Mouse (Mus musculus) MEL (cell line): ENCODE results near the gene Myo3a. TPM values are rescaled to one million over a fixed set of nuclear protein-coding genes. Genes with fewer than 3 reads are reported as not detected.

Experiments
- DNase-seq: peaks from one replicate; pipeline ENCODE4 v3.0.0; 2011; ENCODE audit warnings: low read depth, low spot score
- H3K27ac ChIP-seq: 2 replicates; pipeline ENCODE4 v1.5.1; 2012; ENCODE audit warnings: low read depth, mild to moderate bottlenecking, control low read depth, low read length, moderate library complexity; ENCODE audit not compliant: control insufficient read depth
- H3K27me3 ChIP-seq, 2 experiments: fragments of 150-350 bp in 1 of 2; sonication (generic) in 1 of 2; 2 replicates each; pipeline ENCODE4 v1.6.1; 2012; ENCODE audit warnings: low read length in 2 of 2, mild to moderate bottlenecking in 2 of 2, improper control_type of control experiment in 1 of 2, moderate library complexity in 1 of 2; ENCODE audit not compliant: insufficient read depth in 2 of 2, control insufficient read depth in 1 of 2
- H3K36me3 ChIP-seq, 2 experiments: 2 replicates each; pipeline ENCODE4 v1.6.1; 2012 to 2014; ENCODE audit warnings: low read length in 2 of 2, improper control_type of control experiment in 1 of 2, inconsistent platforms in 1 of 2, mild to moderate bottlenecking in 1 of 2; ENCODE audit not compliant: insufficient read depth in 2 of 2, control insufficient read depth in 1 of 2
- H3K4me1 ChIP-seq, 2 experiments: fragments of 150-350 bp in 1 of 2; sonication (generic) in 1 of 2; 2 replicates each; pipeline ENCODE4 v1.6.1; 2012; ENCODE audit warnings: low read length in 2 of 2, improper control_type of control experiment in 1 of 2, mild to moderate bottlenecking in 1 of 2; ENCODE audit not compliant: insufficient read depth in 2 of 2, control insufficient read depth in 1 of 2
- H3K4me3 ChIP-seq, 2 experiments: fragments of 150-350 bp in 1 of 2; sonication (generic) in 1 of 2; 2 replicates each; pipeline ENCODE4 v1.5.1; 2012; ENCODE audit warnings: low read depth in 2 of 2, low read length in 2 of 2, mild to moderate bottlenecking in 2 of 2, moderate library complexity in 2 of 2, control low read depth in 1 of 2, improper control_type of control experiment in 1 of 2; ENCODE audit not compliant: control insufficient read depth in 1 of 2, insufficient read depth in 1 of 2
- H3K79me2 ChIP-seq: 2 replicates; pipeline ENCODE4 v1.6.1; 2012; ENCODE audit warnings: mild to moderate bottlenecking, low read length, moderate library complexity; ENCODE audit not compliant: control insufficient read depth, poor library complexity, insufficient read depth
- H3K9ac ChIP-seq: 2 replicates; pipeline ENCODE4 v1.6.1; 2012; ENCODE audit warnings: low read depth, mild to moderate bottlenecking, control low read depth, low read length, moderate library complexity; ENCODE audit not compliant: control insufficient read depth, poor library complexity, severe bottlenecking
- H3K9me3 ChIP-seq: fragments of 150-350 bp; sonication (generic); replicated peaks from 2 replicates; pipeline ENCODE4 v1.6.1; 2012; ENCODE audit warnings: mild to moderate bottlenecking, low read length, improper control_type of control experiment, moderate library complexity; ENCODE audit not compliant: insufficient read depth
- BHLHE40 ChIP-seq: IDR thresholded peaks from 2 replicates; pipeline ENCODE4 v1.6.1; 2012; ENCODE audit warnings: low read depth, mild to moderate bottlenecking, inconsistent platforms, low read length, improper control_type of control experiment, borderline replicate concordance
- CHD1 ChIP-seq: IDR thresholded peaks from 2 replicates; pipeline ENCODE4 v1.6.1; 2012; ENCODE audit warnings: low read depth, mild to moderate bottlenecking, inconsistent platforms, low read length, improper control_type of control experiment
- CHD2 ChIP-seq: IDR thresholded peaks from 2 replicates; pipeline ENCODE4 v1.6.1; 2011; ENCODE audit warnings: low read length, improper control_type of control experiment
- ELF1 ChIP-seq: IDR thresholded peaks from 2 replicates; pipeline ENCODE4 v1.6.1; 2014; ENCODE audit warnings: low read depth, mild to moderate bottlenecking, inconsistent platforms, low read length, improper control_type of control experiment, moderate library complexity
- ETS1 ChIP-seq: IDR thresholded peaks from 2 replicates; pipeline ENCODE4 v1.6.1; 2012; ENCODE audit warnings: low read depth, mild to moderate bottlenecking, inconsistent platforms, low read length, improper control_type of control experiment, moderate library complexity
- KAT2A ChIP-seq: conservative IDR thresholded peaks from 2 replicates; pipeline ENCODE4 v1.6.1; 2012; ENCODE audit warnings: low read depth, low read length, improper control_type of control experiment, inconsistent platforms
- MAX ChIP-seq: IDR thresholded peaks from 2 replicates; pipeline ENCODE4 v1.6.1; 2011; ENCODE audit warnings: low read length, improper control_type of control experiment
- MXI1 ChIP-seq: IDR thresholded peaks from 2 replicates; pipeline ENCODE4 v1.6.1; 2011; ENCODE audit warnings: mild to moderate bottlenecking, low read depth, low read length, improper control_type of control experiment
- NELFE ChIP-seq: IDR thresholded peaks from 2 replicates; pipeline ENCODE4 v1.6.1; 2011; ENCODE audit warnings: low read depth, low read length, improper control_type of control experiment
- RAD21 ChIP-seq: IDR thresholded peaks from 2 replicates; pipeline ENCODE4 v1.6.1; 2011; ENCODE audit warnings: mild to moderate bottlenecking, low read depth, low read length, improper control_type of control experiment
- SMC3 ChIP-seq: IDR thresholded peaks from 2 replicates; pipeline ENCODE4 v1.6.1; 2011; ENCODE audit warnings: low read depth, low read length, improper control_type of control experiment
- TCF12 ChIP-seq: IDR thresholded peaks from 2 replicates; pipeline ENCODE4 v1.6.1; 2014; ENCODE audit warnings: low read depth, mild to moderate bottlenecking, inconsistent platforms, low read length, improper control_type of control experiment, moderate library complexity
- UBTF ChIP-seq: IDR thresholded peaks from 2 replicates; pipeline ENCODE4 v1.6.1; 2012; ENCODE audit warnings: low read depth, mild to moderate bottlenecking, inconsistent platforms, low read length, improper control_type of control experiment, moderate library complexity, borderline replicate concordance; ENCODE audit not compliant: insufficient read depth
- USF1 ChIP-seq: IDR thresholded peaks from 2 replicates; pipeline ENCODE4 v1.6.1; 2014; ENCODE audit warnings: low read depth, mild to moderate bottlenecking, inconsistent platforms, low read length, improper control_type of control experiment, moderate library complexity
- USF2 ChIP-seq, 2 experiments: IDR thresholded peaks; 2 replicates each; pipeline ENCODE4 v1.6.1; 2011 to 2012; ENCODE audit warnings: improper control_type of control experiment in 2 of 2, low read length in 2 of 2, borderline replicate concordance in 1 of 2, inconsistent platforms in 1 of 2, low read depth in 1 of 2, mild to moderate bottlenecking in 1 of 2; ENCODE audit not compliant: insufficient read depth in 1 of 2
- ZC3H11A ChIP-seq: IDR thresholded peaks from 2 replicates; pipeline ENCODE4 v1.6.1; 2012; ENCODE audit warnings: low read depth, mild to moderate bottlenecking, inconsistent platforms, low read length, improper control_type of control experiment
- ZKSCAN1 ChIP-seq: IDR thresholded peaks from 2 replicates; pipeline ENCODE4 v1.6.1; 2012; ENCODE audit warnings: low read depth, mild to moderate bottlenecking, inconsistent platforms, low read length, improper control_type of control experiment, moderate library complexity
- ZMIZ1 ChIP-seq: IDR thresholded peaks from 2 replicates; pipeline ENCODE4 v1.6.1; 2012; ENCODE audit warnings: low read depth, mild to moderate bottlenecking, inconsistent platforms, low read length, improper control_type of control experiment, moderate library complexity
- polyA plus RNA-seq, 2 experiments: library from polyadenylated mRNA; stranded (reverse) in 1 of 2; unstranded in 1 of 2; fragments of >175 nt in 1 of 2; fragments of >200 nt in 1 of 2; gene quantifications; 2 replicates each; pipeline versions ENCODE4 v1.2.1 to v1.2.4; 2012; ENCODE audit warnings: low replicate concordance in 2 of 2, low read depth in 1 of 2; ENCODE audit not compliant: insufficient read length in 2 of 2, insufficient read depth in 1 of 2, missing spikeins in 1 of 2
- total RNA-seq: library from RNA; depleted of rRNA; stranded (reverse); fragments of 300-350 nt; gene quantifications from 2 replicates; pipeline ENCODE4 v1.2.3, GENCODE M21; 2012

Myo3a gene
- total and polyA plus RNA-seq, 3 experiments: not detected

- H3K27me3 ChIP-seq: peaks cover 0 to 7% of the 10 kb centered on the region in 2 experiments; a peak in 3 of 4 replicates
- no peak for TF ChIP-seq BHLHE40
- no peak for TF ChIP-seq ETS1
- no peak for TF ChIP-seq RAD21
- TF ChIP-seq, all 39 proteins: peak for 0
- no peaks in the 10 kb centered on the region for H3K36me3 ChIP-seq
- no peaks in the 10 kb centered on the region for H3K9me3 ChIP-seq
- no peaks in the 10 kb centered on the region for H3K4me1 ChIP-seq
- no peak overlapping the region for H3K4me3 ChIP-seq
- no peak for DNase-seq
- no peak overlapping the region for H3K27ac ChIP-seq
- no peaks in the 10 kb centered on the region for H3K79me2 ChIP-seq
- H3K9ac ChIP-seq: no peak overlapping the region
Observed at GRCm38 (mm10) chr2:22646134-22646533, 418.8 kb downstream of the Myo3a start.

- Histone ChIP-seq H3K27me3 (peaks cover 0 to 7% of the 10 kb centered on the region in 2 experiments), H3K4me3 (no peak overlapping the region), H3K27ac (no peak overlapping the region), H3K9me3 (no peaks in the 10 kb centered on the region), H3K4me1 (no peaks in the 10 kb centered on the region), H3K9ac (no peak overlapping the region), H3K79me2 (no peaks in the 10 kb centered on the region), H3K36me3 (no peaks in the 10 kb centered on the region)
- TF ChIP-seq USF2 (IDR thresholded peaks at IDR 0.05; ENCODE audit: borderline replicate concordance in 1 of 2, insufficient read depth in 1 of 2, low read depth in 1 of 2, low read length in 2 of 2): no peak
- TF ChIP-seq CHD2: no peak
- TF ChIP-seq USF1: no peak
- no peak for TF ChIP-seq TCF12
- no peak for TF ChIP-seq MXI1
- no peak for DNase-seq
Observed at GRCm38 (mm10) chr2:22648394-22648793, 421.1 kb downstream of the Myo3a start.

DNA sequence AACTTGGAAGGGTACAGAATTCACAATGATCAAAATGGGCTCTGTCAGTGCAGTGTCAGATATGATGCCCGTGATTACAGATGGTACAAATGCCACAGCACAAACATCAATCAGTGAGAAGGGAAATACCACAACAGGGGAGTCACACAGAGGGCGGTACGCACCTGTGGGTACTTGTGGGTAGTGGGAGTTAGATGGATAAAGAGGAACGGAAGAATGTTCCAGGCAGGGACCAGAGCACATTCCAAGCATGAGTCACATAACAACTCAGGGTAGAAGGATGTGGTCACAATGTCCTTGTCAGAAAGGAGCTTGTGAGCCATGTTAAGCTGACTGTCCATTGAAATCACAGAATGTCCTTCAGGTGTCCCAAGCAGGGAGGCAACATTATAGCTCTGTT lies 424.5 kb downstream of the Myo3a start:
- DNase-seq: no peak
- no peaks in the 10 kb centered on the region for H3K36me3 ChIP-seq
- H3K27ac ChIP-seq: no peak overlapping the region
- TF ChIP-seq UBTF (no peak), ZKSCAN1 (no peak), USF2 (IDR thresholded peaks at IDR 0.05; ENCODE audit: borderline replicate concordance in 1 of 2, insufficient read depth in 1 of 2, low read depth in 1 of 2, low read length in 2 of 2) (no peak), ZC3H11A (no peak), RAD21 (no peak), CHD2 (no peak), ZMIZ1 (no peak), NELFE (no peak), MAX (no peak), ELF1 (no peak), CHD1 (no peak), SMC3 (no peak), KAT2A (no peak), TCF12 (no peak)
- H3K4me1 ChIP-seq: no peaks in the 10 kb centered on the region
- no peak overlapping the region for H3K9ac ChIP-seq
- H3K27me3 ChIP-seq: peaks cover 0 to 5% of the 10 kb centered on the region in 2 experiments; a peak in 3 of 4 replicates
- no peaks in the 10 kb centered on the region for H3K9me3 ChIP-seq
- H3K4me3 ChIP-seq: no peak overlapping the region
- H3K79me2 ChIP-seq: no peaks in the 10 kb centered on the region
